ENCODE assay signal across 17 mouse cellular contexts in genomic region chr5:31704971-31705370, GRCm38 (mm10). TPM values are rescaled to one million over a fixed set of nuclear protein-coding genes. Genes with fewer than 3 reads are reported as not detected.
DNase-seq lines count a peak whose midpoint lies in the region; ATAC-seq and TF ChIP-seq lines count a peak whose summit lies in the region.
"Had no signal": no experiment of that assay in that cellular context is flagged by ENCODE, and none has a peak within 500 bp of the region (broad histone marks: within the 10 kb centered on the region; RNA-seq: fewer than 3 reads in every experiment).

No protein-coding gene starts in this region.

- TF ChIP-seq CTCF in layer of hippocampus, adult 2 months (conservative IDR thresholded peaks at IDR 0.05): no peak

- H3K4me3 ChIP-seq in layer of hippocampus, adult 2 months: no peak overlapping the region
- no peak overlapping the region for H3K4me3 ChIP-seq in midbrain, embryonic 14.5 days (replicated peaks; ENCODE audit: low read depth, low read length)
- no peak overlapping the region for H3K4me3 ChIP-seq in midbrain, embryonic 10.5 days
- H3K4me3 ChIP-seq: forebrain, embryonic 13.5 days; heart, embryonic 12.5 days; lung, embryonic 15.5 days had no signal

- H3K4me1 ChIP-seq in midbrain, embryonic 14.5 days (ENCODE audit: control insufficient read depth, insufficient read depth, low read length): no peaks in the 10 kb centered on the region
- no peaks in the 10 kb centered on the region for H3K4me1 ChIP-seq in midbrain, embryonic 10.5 days
- H3K4me1 ChIP-seq: forebrain, embryonic 13.5 days; heart, embryonic 12.5 days; lung, embryonic 15.5 days had no signal

- no peaks in the 10 kb centered on the region for H3K27me3 ChIP-seq in midbrain, embryonic 14.5 days (ENCODE audit: control insufficient read depth, insufficient read depth, low read length)
- no peaks in the 10 kb centered on the region for H3K27me3 ChIP-seq in midbrain, embryonic 10.5 days (ENCODE audit: low read depth, poor library complexity, severe bottlenecking)
- H3K27me3 ChIP-seq: forebrain, embryonic 13.5 days; heart, embryonic 12.5 days; lung, embryonic 15.5 days had no signal

- no peaks in the 10 kb centered on the region for H3K9me3 ChIP-seq in midbrain, embryonic 14.5 days (ENCODE audit: control insufficient read depth, low read length)
- no peaks in the 10 kb centered on the region for H3K9me3 ChIP-seq in midbrain, embryonic 10.5 days (replicated peaks)
- H3K9me3 ChIP-seq: forebrain, embryonic 13.5 days; heart, embryonic 12.5 days; lung, embryonic 15.5 days had no signal

- H3K36me3 ChIP-seq in midbrain, embryonic 14.5 days (ENCODE audit: control insufficient read depth, insufficient read depth, low read length): 0 out of 2 replicates have a peak, but pooled peaks cover 3% of the 10 kb centered on the region
- H3K36me3 ChIP-seq in midbrain, embryonic 10.5 days: peaks cover 22% of the 10 kb centered on the region

- peak; percentile 30 to 38 for DNase-seq in frontal cortex, postnatal 14 days (ENCODE audit: low spot score in 2 of 2)
- peak; percentile 79 to 81 for DNase-seq in layer of hippocampus, adult 2 months (ENCODE audit: low spot score in 2 of 2)
- DNase-seq in left cerebral cortex, adult 8-10 months (ENCODE audit: low spot score in 2 of 2): peak; percentile 26 to 84
- peak; percentile 32 for DNase-seq in right cerebral cortex, postnatal 14 days
- DNase-seq in midbrain, embryonic 14.5 days: no peak
- no peak for DNase-seq in midbrain, embryonic 10.5 days (ENCODE audit: low spot score)
- no peak for DNase-seq in adrenal gland, adult 8-10 months
- DNase-seq: adrenal gland, postnatal 25 days; cerebellum, adult 9-10 months; embryo, embryonic 11 days; gastrocnemius, postnatal 36 days; heart, postnatal 4 days; kidney, adult 9 months; thymus, adult 2 months had no signal

- H3K9ac ChIP-seq in midbrain, embryonic 14.5 days (replicated peaks; ENCODE audit: low read length): no peak overlapping the region
- H3K9ac ChIP-seq: forebrain, embryonic 13.5 days; heart, embryonic 12.5 days; lung, embryonic 15.5 days had no signal

- WGBS in midbrain, embryonic 14.5 days: 95% methylated on average over 5 of the region's 5 CpGs
- 87% methylated on average over 5 of the region's 5 CpGs for WGBS in midbrain, embryonic 10.5 days

- peak overlapping the region; percentile 52 for H3K27ac ChIP-seq in layer of hippocampus, adult 2 months
- no peak overlapping the region for H3K27ac ChIP-seq in midbrain, embryonic 14.5 days (replicated peaks; ENCODE audit: low read depth, low read length)
- no peak overlapping the region for H3K27ac ChIP-seq in midbrain, embryonic 10.5 days (replicated peaks)
- H3K27ac ChIP-seq: forebrain, embryonic 13.5 days; lung, embryonic 15.5 days had no signal

- no peak for ATAC-seq in midbrain, embryonic 14.5 days (ENCODE audit: low FRiP score, low TSS enrichment)
- ATAC-seq: forebrain, embryonic 13.5 days had no signal

- H3K4me2 ChIP-seq in midbrain, embryonic 14.5 days (ENCODE audit: low read length): no peak overlapping the region
- H3K4me2 ChIP-seq: forebrain, embryonic 13.5 days; heart, embryonic 12.5 days; lung, embryonic 15.5 days had no signal

RNA-seq across cellular contexts. Expression of gene Babam2, which starts 7.5 kb away (rescaled TPM):
- total RNA-seq in layer of hippocampus, adult 2 months (2021): 10 to 100 TPM; 49.3 to 50.4 TPM
- total RNA-seq in left cerebral cortex, adult 8-10 months (2022): 10 to 100 TPM; 43.3 to 54.7 (median 48.8) TPM
- polyA plus RNA-seq in midbrain, embryonic 14.5 days (2014; fragmentation: Nextera tagmentation; extraction: Ambion mirVana): 33.5 and 35.7 TPM in 2 replicates
- 55.5 and 57.4 TPM in 2 replicates for polyA plus RNA-seq in midbrain, embryonic 10.5 days (2016; fragmentation: Nextera tagmentation; extraction: Ambion mirVana)
- 100 to 1,000 TPM; 109 to 127 (median 118) TPM for total RNA-seq in adrenal gland, adult 8-10 months (2022)

RNA-seq across cellular contexts. Expression of gene Rbks, which starts 7.5 kb away (rescaled TPM):
- total RNA-seq in layer of hippocampus, adult 2 months (2021): 1 to 10 TPM; 4.0 to 4.4 TPM
- 1 to 10 TPM; 4.1 to 5.8 (median 5.2) TPM for total RNA-seq in left cerebral cortex, adult 8-10 months (2022)
- 3.0 and 3.1 TPM in 2 replicates for polyA plus RNA-seq in midbrain, embryonic 14.5 days (2014; fragmentation: Nextera tagmentation; extraction: Ambion mirVana)
- polyA plus RNA-seq in midbrain, embryonic 10.5 days (2016; fragmentation: Nextera tagmentation; extraction: Ambion mirVana): 4.5 and 4.6 TPM in 2 replicates
- 10 to 100 TPM in 3 of 4 experiments, 1 to 10 TPM in 1; 8.9 to 14.8 (median 10.5) TPM for total RNA-seq in adrenal gland, adult 8-10 months (2022)

Comparison
In these comparisons a context has a peak if more than half of its experiments do, and no peak if none do; other contexts are left out.
1. DNase-seq: peak in frontal cortex, postnatal 14 days (2 of 2), layer of hippocampus, adult 2 months (2 of 2), left cerebral cortex, adult 8-10 months (2 of 2) and right cerebral cortex, postnatal 14 days (single experiment); none in midbrain, embryonic 14.5 days (single experiment), midbrain, embryonic 10.5 days (single experiment) and adrenal gland, adult 8-10 months (single experiment).